Mouse (Mus musculus) heart, embryonic 14.5 days (tissue): ENCODE results near the gene Kcnip4. TPM values are rescaled to one million over a fixed set of nuclear protein-coding genes. Genes with fewer than 3 reads are reported as not detected.

Experiments used
- ATAC-seq: fragments of 200-750 bp; cut with Nextera tagmentation; 2 replicates; pipeline ENCODE4 v1.8.0; 2017; ENCODE audit warnings: low read depth, moderate TSS enrichment; ENCODE audit not compliant: insufficient number of reproducible peaks, insufficient read depth, low FRiP score
- H3K27ac ChIP-seq, 2 experiments: fragments of 200-500 bp in 1 of 2; fragments of 300-500 bp in 1 of 2; sonication (generic) in 1 of 2; replicated peaks in 1 of 2; 2 replicates each; pipeline ENCODE4 v1.5.1; 2012 to 2014; ENCODE audit warnings: low read depth in 2 of 2, low read length in 2 of 2, control low read depth in 1 of 2, mild to moderate bottlenecking in 1 of 2, mixed read lengths in 1 of 2; ENCODE audit not compliant: control insufficient read depth in 1 of 2, insufficient read depth in 1 of 2
- H3K27me3 ChIP-seq: fragments of 300-500 bp; sonication (generic); 2 replicates; pipeline ENCODE4 v1.6.1; 2014; ENCODE audit warnings: mild to moderate bottlenecking, low read length, control low read depth; ENCODE audit not compliant: control insufficient read depth, insufficient read depth
- H3K36me3 ChIP-seq: fragments of 300-500 bp; sonication (generic); 2 replicates; pipeline ENCODE4 v1.6.1; 2014; ENCODE audit warnings: mild to moderate bottlenecking, control low read depth, low read length, mixed read lengths; ENCODE audit not compliant: control insufficient read depth, insufficient read depth
- H3K4me1 ChIP-seq, 2 experiments: fragments of 200-500 bp in 1 of 2; fragments of 300-500 bp in 1 of 2; sonication (generic) in 1 of 2; 2 replicates each; pipeline ENCODE4 v1.6.1; 2012 to 2014; ENCODE audit warnings: low read length in 2 of 2, control low read depth in 1 of 2, mixed read lengths in 1 of 2; ENCODE audit not compliant: control insufficient read depth in 2 of 2, insufficient read depth in 2 of 2
- H3K4me2 ChIP-seq: fragments of 300-500 bp; sonication (generic); 2 replicates; pipeline ENCODE4 v1.6.1; 2014; ENCODE audit warnings: mild to moderate bottlenecking, low read length
- H3K4me3 ChIP-seq, 2 experiments: fragments of 200-500 bp in 1 of 2; fragments of 300-500 bp in 1 of 2; sonication (generic) in 1 of 2; 2 replicates each; pipeline ENCODE4 v1.5.1; 2012 to 2014; ENCODE audit warnings: low read length in 2 of 2, mild to moderate bottlenecking in 2 of 2, control low read depth in 1 of 2, low read depth in 1 of 2, moderate library complexity in 1 of 2; ENCODE audit not compliant: control insufficient read depth in 1 of 2, insufficient read depth in 1 of 2
- H3K9ac ChIP-seq: fragments of 300-500 bp; sonication (generic); 2 replicates; pipeline ENCODE4 v1.6.1; 2014; ENCODE audit warnings: mild to moderate bottlenecking, low read length
- H3K9me3 ChIP-seq: fragments of 300-500 bp; sonication (generic); 2 replicates; pipeline ENCODE4 v1.6.1; 2016; ENCODE audit warnings: low read length, control low read depth; ENCODE audit not compliant: control insufficient read depth
- WGBS: fragments of 180-500 bp; shearing (Covaris S2); extraction: QIAGEN DNeasy Blood & Tissue Kit; methylation state at CpG from one replicate; pipeline ENCODE4 v1.1.7; 2014; 5-methylcytosine and 5-hydroxymethylcytosine counted together
- polyA plus RNA-seq: library from polyadenylated mRNA; unstranded; fragments of >200 nt; fragmentation: Nextera tagmentation; extraction: Ambion mirVana; gene quantifications from 2 replicates; pipeline ENCODE4 v1.2.1, GENCODE M21; 2014

Gene Kcnip4
- polyA plus RNA-seq, 1 experiment from 2014 or later, result 1.2 TPM

- Histone ChIP-seq H3K4me3 (peak overlapping the region; percentile 83 to 89), H3K9me3 (no peaks in the 10 kb centered on the region), H3K4me2 (peak overlapping the region; percentile 73), H3K4me1 (peaks cover 0 to 6% of the 10 kb centered on the region in 2 experiments; a peak in 1 of 4 replicates), H3K36me3 (peaks cover 27% of the 10 kb centered on the region), H3K27me3 (no peaks in the 10 kb centered on the region), H3K27ac (peak overlapping the region; percentile 40 to 56; a peak in 2 of 4 replicates), H3K9ac (peak overlapping the region; percentile 81)
- WGBS, result under 1% methylated on average over 44 of the region's 44 CpGs
- ATAC-seq, result peak; percentile 97
These were observed 1152.6 kb downstream of the Kcnip4 start for GRCm38 (mm10) chr5:48371890-48372766.

GRCm38 (mm10) chr5:48349309-48349708 lies 1175.4 kb downstream of the Kcnip4 start:
- no peak overlapping the region for H3K4me2 ChIP-seq
- H3K4me3 ChIP-seq, result no peak overlapping the region
- WGBS, result 59% methylated on average over 1 of the region's 1 CpGs
- H3K4me1 ChIP-seq, result no peaks in the 10 kb centered on the region
- ATAC-seq, result no peak
- no peaks in the 10 kb centered on the region for H3K36me3 ChIP-seq
- H3K27me3 ChIP-seq, result no peaks in the 10 kb centered on the region
- H3K9ac ChIP-seq, result no peak overlapping the region
- no peaks in the 10 kb centered on the region for H3K9me3 ChIP-seq
- H3K27ac ChIP-seq, result no peak overlapping the region

- Histone ChIP-seq H3K36me3 (no peaks in the 10 kb centered on the region), H3K4me2 (no peak overlapping the region), H3K4me1 (no peaks in the 10 kb centered on the region), H3K27ac (no peak overlapping the region), H3K27me3 (no peaks in the 10 kb centered on the region), H3K9me3 (no peaks in the 10 kb centered on the region), H3K4me3 (no peak overlapping the region), H3K9ac (no peak overlapping the region)
- WGBS, result 84% methylated on average over 2 of the region's 2 CpGs
- ATAC-seq, result no peak
These were observed 1178.6 kb downstream of the Kcnip4 start for GRCm38 (mm10) chr5:48345983-48346648.

- Histone ChIP-seq H3K4me3 (no peak overlapping the region), H3K36me3 (no peaks in the 10 kb centered on the region), H3K4me1 (no peaks in the 10 kb centered on the region), H3K27me3 (no peaks in the 10 kb centered on the region), H3K4me2 (no peak overlapping the region), H3K27ac (no peak overlapping the region), H3K9me3 (no peaks in the 10 kb centered on the region), H3K9ac (no peak overlapping the region)
- WGBS, result 38% methylated on average over 5 of the region's 5 CpGs
- no peak for ATAC-seq
These were observed 1179.4 kb downstream of the Kcnip4 start for GRCm38 (mm10) chr5:48345095-48345982.

- Histone ChIP-seq H3K9me3 (no peaks in the 10 kb centered on the region), H3K27me3 (no peaks in the 10 kb centered on the region), H3K4me1 (no peaks in the 10 kb centered on the region), H3K27ac (no peak overlapping the region), H3K4me2 (no peak overlapping the region), H3K36me3 (no peaks in the 10 kb centered on the region), H3K9ac (no peak overlapping the region), H3K4me3 (no peak overlapping the region)
- WGBS, result 70% methylated on average over 7 of the region's 7 CpGs
- no peak for ATAC-seq
These were observed 1183.8 kb downstream of the Kcnip4 start for GRCm38 (mm10) chr5:48340808-48341433.
